Mouse (Mus musculus) left cerebral cortex, adult 2 months (tissue): ENCODE measurements around the gene Vdr. TPM values are rescaled to one million over a fixed set of nuclear protein-coding genes. Genes with fewer than 3 reads are reported as not detected.

Source experiments
- DNase-seq, 2 experiments: peaks; one replicate each; pipeline ENCODE4 v3.0.0; 2021 to 2022; ENCODE audit warnings: low spot score in 2 of 2, mixed read lengths in 1 of 2; ENCODE audit errors: extremely low spot score in 1 of 2
- H3K27ac ChIP-seq: fragments of 200-600 bp; 2 replicates; pipeline ENCODE4 v1.8.1; 2022
- H3K4me3 ChIP-seq: fragments of 200-600 bp; 2 replicates; pipeline ENCODE4 v1.8.1; 2022
- CTCF ChIP-seq: fragments of 200-600 bp; IDR thresholded peaks from 2 replicates; pipeline ENCODE4 v1.8.1; 2022; ENCODE audit warnings: antibody characterized with exemption, mild to moderate bottlenecking, moderate library complexity
- intact Hi-C: fragments of 180-260 bp; cut with DNase I; formaldehyde crosslinking; loops from one replicate; pipeline ENCODE4 v1.15.1; 2025
- total RNA-seq, 2 experiments: library from RNA; stranded (reverse); gene quantifications; 2 replicates each; pipeline ENCODE4 v1.2.3; 2021

Gene Vdr
- total RNA-seq, 2 experiments from 2014 or later = 0.32 to 0.79 TPM

DNA sequence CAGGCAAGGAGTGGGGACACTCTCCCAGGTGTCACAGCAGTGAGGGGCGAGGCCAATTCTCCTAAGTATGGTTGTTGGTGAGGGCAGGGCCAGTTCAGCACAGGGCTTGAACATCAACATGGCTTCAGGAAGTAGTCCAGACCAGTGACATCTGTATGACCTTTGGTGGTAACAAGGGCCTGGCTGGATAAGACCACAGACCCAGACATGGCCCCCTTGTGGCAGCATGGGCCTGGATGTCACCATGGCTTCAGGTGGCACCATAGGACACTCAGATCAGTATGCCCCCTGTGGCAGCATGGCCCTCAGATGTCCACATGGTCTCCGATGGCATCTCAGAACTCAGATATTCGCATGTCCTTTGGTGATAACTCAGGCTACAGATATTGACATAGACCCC, 58.1 kb downstream of the Vdr start:
- intact Hi-C loops = loop anchor here (2.0 to 10.0 kb wide), 2 partner anchors 101 to 313 kb away; partner anchors contain the start of genes Asb8 and Ccdc184
- TF ChIP-seq CTCF = no peak
- Histone ChIP-seq H3K27ac (no peak overlapping the region), H3K4me3 (no peak overlapping the region)
- DNase-seq = no peak

DNA sequence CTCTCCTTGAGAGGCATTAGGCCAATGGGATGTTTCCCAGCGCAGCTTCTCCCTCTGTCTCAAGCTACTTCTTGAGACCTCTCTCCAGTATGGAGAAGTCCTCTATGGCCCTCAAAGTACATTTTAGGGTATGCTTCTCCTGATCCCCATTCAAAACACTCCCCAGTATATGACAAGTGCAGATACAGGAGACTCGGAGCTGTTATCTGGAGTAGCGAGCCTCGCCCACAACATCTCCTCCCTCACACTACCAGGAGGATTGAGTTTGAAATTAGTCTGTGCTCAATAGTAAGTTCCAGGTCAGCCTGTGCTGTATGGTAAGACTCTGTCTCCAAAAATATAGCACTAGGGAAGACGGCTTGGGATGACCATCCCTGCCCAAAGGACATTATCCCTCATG, 59.4 kb downstream of the Vdr start:
- intact Hi-C loops = loop anchor here (2.0 to 10.0 kb wide), 2 partner anchors 40 to 314 kb away; partner anchors contain the start of genes Asb8 and Ccdc184
- Histone ChIP-seq H3K27ac (no peak overlapping the region), H3K4me3 (no peak overlapping the region)
- TF ChIP-seq CTCF = no peak
- no peak for DNase-seq

DNA sequence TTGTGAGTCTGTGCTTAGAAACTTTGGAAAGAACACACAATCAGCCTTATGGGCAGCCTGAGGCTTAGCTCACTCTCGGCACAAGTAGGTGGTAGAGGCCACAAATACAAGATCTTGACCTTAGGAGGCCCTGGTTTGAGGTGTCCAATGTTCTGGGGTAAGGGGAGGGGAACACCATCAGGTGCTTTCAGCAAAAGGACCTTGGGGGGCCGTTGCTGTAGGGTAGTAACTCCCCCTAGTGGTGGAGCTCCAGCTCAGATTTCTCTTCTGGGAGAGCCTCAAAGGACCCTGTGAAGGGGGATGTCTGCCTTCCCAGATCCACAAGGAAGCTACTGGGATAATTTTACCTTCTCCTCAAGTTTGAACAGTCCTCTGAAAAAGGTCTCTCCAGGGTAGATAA, 60.0 kb downstream of the Vdr start:
- H3K4me3 ChIP-seq = no peak overlapping the region
- intact Hi-C loops = loop anchor here (2.0 to 10.0 kb wide), 2 partner anchors 40 to 314 kb away; partner anchors contain the start of genes Asb8 and Ccdc184
- no peak overlapping the region; the same call in 1 of the 2 replicates for H3K27ac ChIP-seq
- TF ChIP-seq CTCF = peak; percentile 69
- no peak for DNase-seq

DNA sequence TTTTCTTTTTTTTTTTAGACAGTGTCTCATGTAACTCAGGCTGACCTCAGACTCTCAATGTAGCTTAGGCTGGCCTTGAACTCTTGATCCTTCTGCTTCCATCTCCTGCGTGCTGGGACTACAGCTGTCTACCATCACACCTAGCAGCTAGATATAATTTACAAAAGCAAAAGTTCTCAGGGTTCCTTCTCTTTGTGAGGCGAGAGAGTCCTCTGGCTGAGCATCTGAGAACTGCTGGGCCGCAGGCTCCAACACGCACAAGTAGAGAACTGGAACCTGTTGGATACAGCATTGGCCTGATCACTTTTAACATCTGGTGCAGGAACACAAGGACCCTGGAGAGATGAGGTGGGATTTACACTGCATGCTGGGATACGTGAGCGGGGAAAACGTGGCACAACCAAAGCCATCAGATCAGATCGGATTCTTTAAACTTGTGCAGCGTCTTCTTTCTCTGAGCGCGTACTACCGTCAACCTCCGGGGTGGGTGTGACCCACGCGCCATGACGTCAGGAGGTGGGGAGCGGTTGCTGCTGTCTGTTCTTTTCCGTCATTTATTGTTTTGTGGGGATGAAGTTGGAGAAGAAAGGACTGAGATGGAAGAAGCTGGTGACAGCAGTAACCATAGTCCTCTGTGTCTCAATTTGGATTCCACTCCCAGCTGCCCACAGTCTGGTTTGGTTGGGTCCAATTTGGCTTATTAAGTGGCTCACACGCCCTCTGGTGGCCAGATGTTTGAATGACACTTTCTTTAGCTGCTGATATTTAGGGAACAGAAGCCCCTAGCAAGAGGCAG, 61.1 kb downstream of the Vdr start:
- Histone ChIP-seq H3K27ac (peak overlapping the region; percentile 47; the same call in 1 of the 2 replicates), H3K4me3 (peak overlapping the region; percentile 9; the same call in 1 of the 2 replicates)
- peak; percentile 81 to 84 for DNase-seq
- peak; percentile 82 for TF ChIP-seq CTCF
- intact Hi-C loops = loop anchor here (2.0 kb wide), 3 partner anchors 25 to 131 kb away; no protein-coding TSS in a partner anchor

DNA sequence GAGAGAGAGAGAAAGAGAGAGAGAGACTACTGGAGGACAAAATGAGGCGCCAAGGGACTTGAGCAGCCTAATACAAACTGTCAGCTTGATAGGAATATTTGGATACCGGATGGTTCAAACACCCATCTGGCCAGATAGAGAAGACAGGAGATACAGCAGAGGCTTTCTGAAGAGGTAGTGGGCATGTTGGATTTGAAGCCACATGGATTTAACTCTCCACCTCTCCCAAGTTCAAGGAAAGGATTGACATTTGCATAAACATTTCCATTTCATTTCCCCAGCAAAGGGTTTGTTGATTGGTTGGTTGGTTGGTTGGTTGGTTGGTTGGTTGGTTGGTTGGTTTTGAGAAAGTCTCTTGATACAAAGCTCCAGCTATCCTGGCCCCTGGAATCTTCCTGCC, 62.6 kb downstream of the Vdr start:
- intact Hi-C loops = loop anchor here (2.0 kb wide), 3 partner anchors 23 to 129 kb away; no protein-coding TSS in a partner anchor
- no peak for DNase-seq
- H3K4me3 ChIP-seq = no peak overlapping the region
- TF ChIP-seq CTCF = no peak
- H3K27ac ChIP-seq = no peak overlapping the region

DNA sequence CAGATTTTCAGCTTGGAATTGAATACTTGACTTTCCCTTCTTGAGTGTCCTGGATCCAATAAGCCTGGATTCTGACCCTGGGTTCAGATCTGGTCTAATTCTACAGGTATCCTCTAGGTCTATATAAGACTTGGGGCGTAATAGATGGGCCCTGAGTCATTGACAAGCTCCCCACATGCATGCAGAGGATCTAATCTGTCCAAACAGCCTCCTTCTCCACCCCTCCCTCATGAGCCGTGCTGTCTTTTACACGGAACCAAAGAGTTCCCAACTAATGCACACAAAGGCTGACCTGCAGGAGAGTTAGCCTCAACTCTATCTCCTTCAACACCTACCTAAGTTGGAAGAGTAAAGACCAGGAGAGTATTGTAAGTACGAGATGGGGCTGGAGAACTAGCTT, 63.1 kb downstream of the Vdr start:
- Histone ChIP-seq H3K27ac (no peak overlapping the region), H3K4me3 (no peak overlapping the region)
- no peak for TF ChIP-seq CTCF
- intact Hi-C loops = no loop called here
- no peak for DNase-seq

DNA sequence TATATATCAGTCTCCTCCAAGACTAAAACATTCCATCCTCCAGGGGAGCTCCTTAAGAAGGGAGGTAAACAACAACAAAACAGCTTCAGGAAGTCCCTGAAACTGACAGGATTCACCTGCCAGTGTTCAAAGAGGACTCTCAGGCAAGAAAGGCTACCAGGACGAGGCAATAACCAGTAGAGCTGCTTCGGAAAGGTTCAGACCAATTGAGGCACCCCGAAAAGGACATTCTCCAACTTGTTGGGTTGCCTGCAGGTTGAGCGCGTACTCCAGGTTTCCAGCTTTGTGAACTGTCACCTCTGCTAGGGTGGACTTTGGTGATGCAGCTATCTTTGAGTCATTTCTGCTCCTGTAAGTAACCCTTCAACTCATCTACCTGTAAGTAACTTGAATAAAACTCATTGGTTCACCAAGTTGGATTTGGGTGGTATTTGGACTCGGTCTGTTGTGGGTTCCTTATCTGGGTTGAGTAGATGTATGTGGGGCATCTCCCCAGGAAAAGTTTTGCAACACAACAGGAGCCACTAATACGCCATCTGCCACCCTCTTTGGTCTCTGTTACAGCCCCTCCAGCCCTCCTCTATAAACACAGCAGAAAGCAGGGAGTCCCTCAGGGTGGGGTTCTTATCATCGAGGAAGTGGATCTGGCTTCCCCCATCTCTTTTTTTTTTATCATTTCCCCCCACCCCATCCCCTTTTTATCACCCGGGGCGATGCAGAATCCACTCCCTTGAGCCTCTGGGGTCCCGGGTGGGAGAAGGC, 64.1 kb downstream of the Vdr start:
- TF ChIP-seq CTCF = no peak
- no peak for DNase-seq
- Histone ChIP-seq H3K4me3 (no peak overlapping the region), H3K27ac (no peak overlapping the region)
- intact Hi-C loops = no loop called here

DNA sequence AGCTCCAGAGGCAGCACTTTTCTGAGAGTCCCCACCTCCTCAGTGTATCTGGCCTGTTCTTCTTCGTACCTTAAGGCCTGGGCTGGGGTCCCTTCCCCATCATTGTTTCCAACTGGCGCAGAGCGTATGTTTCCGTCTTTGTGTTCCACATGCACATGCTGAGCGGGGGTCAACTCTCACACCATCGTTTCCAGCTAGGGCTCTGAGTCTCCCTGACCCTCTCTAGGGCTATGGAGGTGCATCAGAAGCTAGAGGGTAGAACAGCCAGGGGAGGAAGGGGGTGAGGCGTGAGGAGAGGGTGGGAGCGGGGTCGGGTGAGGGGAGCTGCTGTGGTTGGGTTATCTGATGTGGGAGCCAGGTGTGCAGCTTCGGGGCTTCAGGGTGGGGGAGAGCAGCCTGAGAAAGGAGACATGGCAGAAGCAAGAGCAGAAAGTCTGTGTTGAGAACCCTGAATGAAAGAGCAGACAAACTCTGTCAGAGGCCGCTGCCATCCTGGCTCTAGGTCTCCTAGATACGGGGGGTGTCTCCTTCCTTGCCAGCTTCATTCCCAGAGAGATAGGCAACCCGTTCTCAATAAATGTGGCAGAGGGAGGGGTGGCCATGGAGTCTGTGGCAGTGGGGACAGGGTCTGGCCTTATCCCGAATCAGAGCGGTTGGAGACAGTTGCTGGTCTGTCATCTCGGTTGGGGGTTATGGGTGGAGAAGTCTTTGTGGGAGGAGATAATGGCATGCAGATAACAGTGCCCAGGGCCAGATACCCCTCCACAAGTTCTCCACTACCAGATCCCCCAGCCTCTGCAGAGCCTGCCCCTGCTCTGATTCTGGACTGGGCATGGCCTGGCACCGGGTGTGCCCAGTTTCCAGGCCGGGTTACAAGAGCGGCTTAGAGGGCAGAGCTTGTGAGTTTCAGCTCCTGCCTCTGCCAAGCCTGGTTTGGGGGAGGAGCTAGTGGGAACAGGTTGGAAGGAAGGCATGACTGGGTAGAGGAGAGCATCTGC, 66.1 kb downstream of the Vdr start, which contains the start of gene Hdac7:
Hdac7 (minus strand) TSS at position 466 of the 998 bp plus-strand sequence.
- intact Hi-C loops = no loop called here
- Histone ChIP-seq H3K27ac (no peak within 1 kb of the TSS), H3K4me3 (no peak within 1 kb of the TSS)
- DNase-seq = no peak
- TF ChIP-seq CTCF = no peak

DNA sequence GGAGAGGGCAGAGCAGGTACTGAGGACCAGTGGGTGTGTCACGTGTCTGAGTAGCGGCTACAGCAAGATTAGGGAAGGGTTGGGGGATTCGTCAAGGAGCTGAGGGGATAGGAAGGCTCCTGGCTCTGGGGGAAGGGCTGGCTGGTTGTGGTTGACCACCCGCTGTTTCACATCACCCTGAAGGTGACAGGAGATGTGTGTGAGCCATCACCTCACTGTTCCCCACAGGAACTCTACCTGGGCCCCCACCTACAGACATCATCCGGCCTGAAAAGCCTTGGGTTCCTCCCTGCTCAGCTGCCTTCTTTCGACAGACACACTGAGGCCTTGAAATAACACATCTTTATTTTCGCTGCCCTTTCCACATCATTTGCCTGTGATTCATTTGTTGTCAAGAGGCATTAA, 67.2 kb downstream of the Vdr start:
- TF ChIP-seq CTCF = no peak
- Histone ChIP-seq H3K27ac (no peak overlapping the region), H3K4me3 (no peak overlapping the region)
- intact Hi-C loops = no loop called here
- no peak for DNase-seq

DNA sequence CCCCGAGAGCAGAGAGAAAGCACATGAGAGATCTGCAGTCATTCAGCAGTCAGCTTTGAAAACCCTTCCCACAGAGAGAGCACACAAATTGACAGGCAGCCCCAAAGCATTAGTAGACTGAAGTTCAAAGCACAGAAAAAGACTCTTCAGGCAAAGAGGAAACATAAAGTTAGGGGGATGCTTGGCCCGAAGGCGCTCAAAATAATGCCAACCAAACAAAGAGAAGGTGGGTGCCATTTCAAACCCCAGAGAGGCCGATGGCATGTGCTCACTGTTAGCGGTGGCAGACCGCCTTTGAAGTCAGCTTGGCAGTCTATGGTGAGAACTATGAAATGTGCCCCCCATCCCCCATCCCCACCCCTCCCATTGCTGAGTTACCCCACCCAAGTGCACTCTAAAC, 68.4 kb downstream of the Vdr start:
- TF ChIP-seq CTCF = no peak
- Histone ChIP-seq H3K27ac (no peak overlapping the region), H3K4me3 (no peak overlapping the region)
- intact Hi-C loops = no loop called here
- no peak for DNase-seq

DNA sequence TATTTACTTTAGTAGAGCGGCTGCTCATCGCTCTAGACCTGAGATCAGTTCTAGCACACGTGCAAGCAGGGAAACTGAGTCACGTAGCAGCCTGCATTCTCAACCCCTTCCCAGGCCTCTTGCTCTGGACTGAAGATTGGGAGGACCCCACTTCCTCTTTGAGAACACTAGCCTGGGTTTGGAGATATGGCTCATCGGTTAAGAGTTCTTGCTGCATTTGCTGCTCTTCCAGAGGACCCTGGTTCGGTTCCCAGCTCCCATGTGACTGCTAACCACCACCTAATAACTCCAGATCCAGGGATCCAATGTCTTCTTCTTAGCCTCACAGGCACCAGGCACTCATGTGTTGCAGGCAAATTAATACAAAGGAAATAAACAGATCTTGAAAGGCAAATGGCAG, 69.0 kb downstream of the Vdr start:
- no peak overlapping the region for H3K4me3 ChIP-seq
- no peak for DNase-seq
- no peak overlapping the region for H3K27ac ChIP-seq
- TF ChIP-seq CTCF = no peak
- intact Hi-C loops = no loop called here
